8 mouse cellular contexts compared by ENCODE assay signal in genomic region chr4:135709072-135709564, GRCm38 (mm10). TPM values are rescaled to one million over a fixed set of nuclear protein-coding genes. Genes with fewer than 3 reads are reported as not detected.
A peak's percentile ranks its signal among the peaks of the same experiment; 100 is the strongest.
DNase-seq lines count a peak whose midpoint lies in the region; ATAC-seq and TF ChIP-seq lines count a peak whose summit lies in the region.

No protein-coding gene starts in this region.

- no peak for TF ChIP-seq POLR2A in heart, adult 2 months (IDR thresholded peaks at IDR 0.05; ENCODE audit: insufficient read depth, low read depth, low read length)

- H3K4me2 ChIP-seq in embryonic facial prominence, embryonic 12.5 days (replicated peaks) = peak overlapping the region; percentile 32
- H3K4me2 ChIP-seq in limb, embryonic 12.5 days = peak overlapping the region; percentile 41
- peak overlapping the region; percentile 32; the same call in 1 of the 2 replicates for H3K4me2 ChIP-seq in midbrain, embryonic 14.5 days (ENCODE audit: low read length)

- 0 out of 2 replicates have a peak, but pooled peaks have one; percentile 31 for TF ChIP-seq EP300 in heart, adult 2 months (IDR thresholded peaks at IDR 0.05; ENCODE audit: insufficient read depth, low read depth, low read length)

- H3K4me3 ChIP-seq in embryonic facial prominence, embryonic 12.5 days = no peak overlapping the region
- H3K4me3 ChIP-seq in heart, adult 2 months = peak overlapping the region; percentile 41
- H3K4me3 ChIP-seq in limb, embryonic 12.5 days (replicated peaks) = no peak overlapping the region
- H3K4me3 ChIP-seq in midbrain, embryonic 14.5 days (replicated peaks; ENCODE audit: low read depth, low read length) = no peak overlapping the region

- H3K9ac ChIP-seq in embryonic facial prominence, embryonic 12.5 days = no peak overlapping the region
- H3K9ac ChIP-seq in heart, adult 2 months (ENCODE audit: low read depth, low read length) = no peak overlapping the region
- H3K9ac ChIP-seq in limb, embryonic 12.5 days (replicated peaks) = no peak overlapping the region
- H3K9ac ChIP-seq in midbrain, embryonic 14.5 days (replicated peaks; ENCODE audit: low read length) = no peak overlapping the region

- H3K4me1 ChIP-seq in embryonic facial prominence, embryonic 12.5 days = no peaks in the 10 kb centered on the region
- H3K4me1 ChIP-seq in heart, adult 2 months (ENCODE audit: control insufficient read depth, insufficient read depth, low read length) = no peaks in the 10 kb centered on the region
- no peaks in the 10 kb centered on the region for H3K4me1 ChIP-seq in limb, embryonic 12.5 days (replicated peaks)
- H3K4me1 ChIP-seq in midbrain, embryonic 14.5 days (ENCODE audit: control insufficient read depth, insufficient read depth, low read length) = no peaks in the 10 kb centered on the region

- intact Hi-C loops in heart, adult 2 months (cut with DNase I) = loop anchor here (1.0 to 5.0 kb wide), 4 partner anchors 26 to 223 kb away; no protein-coding TSS in a partner anchor

- no peak; the same call in 1 of the 2 replicates for ATAC-seq in embryonic facial prominence, embryonic 12.5 days (ENCODE audit: insufficient number of reproducible peaks, insufficient read depth, low FRiP score, low TSS enrichment)
- ATAC-seq in limb, embryonic 12.5 days (ENCODE audit: insufficient number of reproducible peaks, insufficient read depth, low FRiP score, low TSS enrichment, low read depth) = peak; percentile 37; the same call in 1 of the 2 replicates
- ATAC-seq in midbrain, embryonic 14.5 days (ENCODE audit: low FRiP score, low TSS enrichment) = no peak

- TF ChIP-seq CTCF in heart, adult 2 months (IDR thresholded peaks at IDR 0.05) = peak; percentile 90

- peak; percentile 67 for DNase-seq in 416B (ENCODE audit: low read depth)
- peak; percentile 83 to 87 for DNase-seq in adrenal gland, postnatal 36 days
- peak; percentile 76 to 86 for DNase-seq in heart, adult 2 months
- DNase-seq in kidney, adult 18-20 months = peak; percentile 90
- peak; percentile 77 for DNase-seq in midbrain, embryonic 14.5 days
- peak; percentile 57 to 84 for DNase-seq in spleen, adult 18-20 months

- no peaks in the 10 kb centered on the region for H3K9me3 ChIP-seq in embryonic facial prominence, embryonic 12.5 days
- no peaks in the 10 kb centered on the region for H3K9me3 ChIP-seq in limb, embryonic 12.5 days
- H3K9me3 ChIP-seq in midbrain, embryonic 14.5 days (ENCODE audit: control insufficient read depth, low read length) = no peaks in the 10 kb centered on the region

- H3K27me3 ChIP-seq in embryonic facial prominence, embryonic 12.5 days = no peaks in the 10 kb centered on the region
- no peaks in the 10 kb centered on the region for H3K27me3 ChIP-seq in heart, adult 2 months (ENCODE audit: control insufficient read depth, insufficient read depth, low read length)
- H3K27me3 ChIP-seq in limb, embryonic 12.5 days = no peaks in the 10 kb centered on the region
- H3K27me3 ChIP-seq in midbrain, embryonic 14.5 days (ENCODE audit: control insufficient read depth, insufficient read depth, low read length) = no peaks in the 10 kb centered on the region

- H3K36me3 ChIP-seq in embryonic facial prominence, embryonic 12.5 days = no peaks in the 10 kb centered on the region
- no peaks in the 10 kb centered on the region for H3K36me3 ChIP-seq in heart, adult 2 months (ENCODE audit: control insufficient read depth, insufficient read depth, low read length)
- no peaks in the 10 kb centered on the region for H3K36me3 ChIP-seq in limb, embryonic 12.5 days
- no peaks in the 10 kb centered on the region for H3K36me3 ChIP-seq in midbrain, embryonic 14.5 days (ENCODE audit: control insufficient read depth, insufficient read depth, low read length)

- no peak overlapping the region for H3K27ac ChIP-seq in embryonic facial prominence, embryonic 12.5 days
- no peak overlapping the region for H3K27ac ChIP-seq in heart, adult 2 months
- H3K27ac ChIP-seq in limb, embryonic 12.5 days = no peak overlapping the region
- no peak overlapping the region for H3K27ac ChIP-seq in midbrain, embryonic 14.5 days (replicated peaks; ENCODE audit: low read depth, low read length)

- 10% methylated on average over 8 of the region's 8 CpGs for WGBS in embryonic facial prominence, embryonic 12.5 days
- WGBS in heart, adult 2 months = 8% methylated on average over 8 of the region's 8 CpGs
- 8% methylated on average over 8 of the region's 8 CpGs for WGBS in limb, embryonic 12.5 days
- 11% methylated on average over 8 of the region's 8 CpGs for WGBS in midbrain, embryonic 14.5 days

- H3K79me2 ChIP-seq in heart, adult 2 months (replicated peaks; ENCODE audit: control insufficient read depth, insufficient read depth, low read length) = no peaks in the 10 kb centered on the region

RNA-seq across cellular contexts. Expression of gene Il22ra1, which starts 18.9 kb away (rescaled TPM):
- total RNA-seq in adrenal gland, postnatal 36 days (2021) = 1 to 10 TPM in 1 of 2 experiments, under 1 TPM in 1; 0.17 to 1.9 TPM
- not detected in 2 replicates for polyA plus RNA-seq in embryonic facial prominence, embryonic 12.5 days (2016; fragmentation: Nextera tagmentation; extraction: Ambion mirVana)
- total RNA-seq in heart, adult 2 months (2021) = under 1 TPM; 0.30 to 0.42 TPM
- 0.15 and 0.23 TPM in 2 replicates for polyA plus RNA-seq in heart, adult 2 months (2012; rRNA removed)
- polyA plus RNA-seq in limb, embryonic 12.5 days (2016; fragmentation: Nextera tagmentation; extraction: Ambion mirVana) = not detected in 2 replicates
- not detected in 2 replicates for polyA plus RNA-seq in midbrain, embryonic 14.5 days (2014; fragmentation: Nextera tagmentation; extraction: Ambion mirVana)

RNA-seq across cellular contexts. Expression of gene Ifnlr1, which starts 23.0 kb away (rescaled TPM):
- under 1 TPM; 0.07 to 0.10 TPM for total RNA-seq in adrenal gland, postnatal 36 days (2021)
- polyA plus RNA-seq in embryonic facial prominence, embryonic 12.5 days (2016; fragmentation: Nextera tagmentation; extraction: Ambion mirVana) = 1.4 and 1.8 TPM in 2 replicates
- total RNA-seq in heart, adult 2 months (2021) = 1 to 10 TPM; 1.8 to 3.2 TPM
- polyA plus RNA-seq in heart, adult 2 months (2012; rRNA removed) = 2.0 and 2.8 TPM in 2 replicates
- polyA plus RNA-seq in limb, embryonic 12.5 days (2016; fragmentation: Nextera tagmentation; extraction: Ambion mirVana) = 0.81 and 0.95 TPM in 2 replicates
- polyA plus RNA-seq in midbrain, embryonic 14.5 days (2014; fragmentation: Nextera tagmentation; extraction: Ambion mirVana) = 0.13 and 0.22 TPM in 2 replicates

RNA-seq across cellular contexts. Expression of gene Myom3, which starts 50.4 kb away (rescaled TPM):
- total RNA-seq in adrenal gland, postnatal 36 days (2021) = under 1 TPM; 0.16 to 0.33 TPM
- polyA plus RNA-seq in embryonic facial prominence, embryonic 12.5 days (2016; fragmentation: Nextera tagmentation; extraction: Ambion mirVana) = 1.1 and 1.3 TPM in 2 replicates
- total RNA-seq in heart, adult 2 months (2021) = 1 to 10 TPM in 1 of 2 experiments, under 1 TPM in 1; 0.61 to 1.5 TPM
- 1.4 and 1.6 TPM in 2 replicates for polyA plus RNA-seq in heart, adult 2 months (2012; rRNA removed)
- 2.0 and 2.4 TPM in 2 replicates for polyA plus RNA-seq in limb, embryonic 12.5 days (2016; fragmentation: Nextera tagmentation; extraction: Ambion mirVana)
- 0.13 and 0.16 TPM in 2 replicates for polyA plus RNA-seq in midbrain, embryonic 14.5 days (2014; fragmentation: Nextera tagmentation; extraction: Ambion mirVana)
